Mouse (Mus musculus): ENCODE measurements around the gene Atp2c2.

Atp2c2 gene

DNA sequence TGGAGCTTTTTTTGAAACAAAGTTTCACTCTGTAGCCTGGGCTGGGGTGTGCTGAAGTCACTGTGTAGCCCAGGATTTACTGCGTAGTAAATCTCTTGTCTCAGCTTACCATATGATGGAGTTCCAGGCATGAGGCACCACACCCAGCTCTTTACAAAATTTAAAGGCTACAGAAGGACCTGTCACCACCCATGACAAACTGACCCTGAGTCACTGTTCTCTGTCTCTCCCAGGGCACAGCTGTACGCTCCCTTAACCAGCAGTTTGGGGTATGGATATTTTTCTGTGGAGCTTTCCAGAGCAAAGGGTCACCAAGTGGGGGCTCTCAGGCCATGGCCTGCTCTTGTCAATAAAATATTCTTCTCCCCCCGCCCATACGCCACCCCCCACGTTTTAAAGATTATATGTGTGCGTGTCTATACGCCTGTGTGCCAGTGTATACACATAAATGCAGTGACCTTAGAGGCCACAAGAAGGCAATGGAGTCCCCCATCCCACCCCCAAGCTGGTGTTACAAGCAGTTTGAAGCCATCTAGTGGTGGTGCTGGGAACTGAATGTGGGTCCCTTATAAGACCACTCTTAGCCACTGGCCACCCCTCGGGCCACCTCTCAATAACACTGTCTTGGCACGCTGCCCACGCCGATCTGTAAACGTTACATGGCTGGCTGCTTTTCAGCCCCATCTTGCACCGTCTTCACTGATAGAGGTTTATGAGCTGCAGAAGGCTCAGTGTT, 43.6 kb downstream of the Atp2c2 start:
- peak; percentile 7 for DNase-seq (ENCODE audit: low spot score)

GRCm38 (mm10) chr8:119744604-119745003, 44.8 kb downstream of the Atp2c2 start:
- no peak for DNase-seq (ENCODE audit: low spot score)

- DNase-seq (ENCODE audit: low spot score): no peak
Observed at GRCm38 (mm10) chr8:119755238-119756146, 55.7 kb downstream of the Atp2c2 start.

DNA sequence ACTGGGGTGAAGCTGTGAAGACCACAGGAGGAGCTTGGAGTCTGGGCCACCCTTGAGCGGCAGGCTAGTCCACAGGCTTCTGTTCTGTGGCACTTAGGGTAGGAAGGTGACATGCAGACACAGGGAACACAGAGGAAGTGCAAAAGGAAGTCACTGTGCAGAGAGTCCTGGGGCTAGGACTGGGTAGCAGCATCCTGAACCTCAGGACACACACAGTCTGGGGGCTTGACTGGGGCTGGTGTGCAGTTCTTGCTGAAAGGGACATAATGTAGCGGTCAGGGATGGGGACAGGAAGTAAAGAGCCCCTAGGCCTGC, 56.3 kb downstream of the Atp2c2 start:
- no peak for DNase-seq (ENCODE audit: low spot score)

- DNase-seq (ENCODE audit: low spot score): no peak
Observed at GRCm38 (mm10) chr8:119756538-119756937, 56.7 kb downstream of the Atp2c2 start.

GRCm38 (mm10) chr8:119761692-119762091, 61.9 kb downstream of the Atp2c2 start:
- no peak for DNase-seq (ENCODE audit: low spot score)

DNA sequence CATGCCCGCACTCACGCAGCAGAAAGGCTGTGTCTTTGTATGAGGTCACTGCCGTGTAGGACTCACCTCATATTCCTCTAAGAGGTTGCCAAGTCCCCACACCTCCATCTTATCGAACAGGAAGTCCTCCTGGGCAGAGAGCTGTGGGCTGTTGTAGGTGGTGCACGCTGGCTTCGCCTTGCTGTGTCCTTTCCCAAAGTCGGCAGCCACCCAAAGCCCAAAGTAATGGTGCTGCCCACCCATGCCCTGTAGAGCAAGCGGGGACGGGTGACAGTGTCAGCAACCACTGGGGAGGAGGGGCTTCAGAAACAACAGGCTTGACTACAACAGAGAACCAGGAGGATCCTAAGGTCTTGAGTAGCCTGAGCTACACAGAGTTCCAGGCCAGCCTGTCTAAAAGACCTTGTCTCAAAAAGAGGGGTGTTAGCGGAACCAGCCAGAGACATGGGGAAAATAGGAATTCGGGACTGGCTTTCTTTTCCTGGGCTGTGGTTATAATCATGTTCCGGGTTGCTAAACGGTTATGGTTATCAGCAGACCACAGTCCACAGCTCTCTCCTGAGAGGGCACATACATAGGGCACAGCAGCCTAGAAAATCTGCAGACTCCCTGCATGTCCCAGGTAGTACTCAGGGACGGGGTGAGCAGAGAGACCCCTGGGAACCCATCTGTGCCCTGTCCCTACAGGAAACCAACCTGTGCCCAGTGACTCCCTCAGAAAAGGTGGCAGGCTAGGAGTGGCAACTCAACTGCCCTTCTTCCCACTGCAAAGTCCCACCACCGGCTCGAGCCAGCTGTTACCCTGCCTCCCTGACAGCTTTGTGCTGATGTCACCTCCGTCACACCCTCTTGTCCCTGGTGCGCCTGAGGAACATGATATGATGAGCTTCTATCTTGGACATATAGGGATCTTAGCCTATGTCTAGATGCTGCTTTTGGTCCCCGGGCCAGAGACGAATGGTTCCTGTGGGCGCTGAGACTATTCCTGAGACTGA, 62.7 kb downstream of the Atp2c2 start:
- DNase-seq (ENCODE audit: low spot score): no peak

DNA sequence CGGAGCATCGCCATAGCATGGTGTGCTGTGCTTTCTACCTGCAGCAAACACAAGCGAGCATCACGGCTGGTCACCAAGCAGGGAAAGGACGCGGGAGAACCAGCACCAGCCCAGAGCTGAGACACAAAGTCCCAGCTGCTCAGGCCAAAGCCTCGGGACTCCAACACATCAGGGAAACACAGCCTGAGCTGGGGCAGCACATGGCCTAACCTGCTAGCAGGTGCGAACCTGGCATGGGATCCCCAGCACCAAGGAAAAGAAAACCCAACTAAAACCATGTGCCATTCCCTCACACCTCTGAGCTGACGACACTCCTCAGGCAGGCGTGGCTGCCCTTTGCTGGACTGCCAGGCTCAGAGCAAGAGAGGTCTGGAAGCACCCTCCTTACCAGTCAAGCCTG, 65.5 kb downstream of the Atp2c2 start:
- DNase-seq (ENCODE audit: low spot score): no peak

- DNase-seq (ENCODE audit: low spot score): no peak
Observed at GRCm38 (mm10) chr8:119765761-119766444, 66.1 kb downstream of the Atp2c2 start.

DNA sequence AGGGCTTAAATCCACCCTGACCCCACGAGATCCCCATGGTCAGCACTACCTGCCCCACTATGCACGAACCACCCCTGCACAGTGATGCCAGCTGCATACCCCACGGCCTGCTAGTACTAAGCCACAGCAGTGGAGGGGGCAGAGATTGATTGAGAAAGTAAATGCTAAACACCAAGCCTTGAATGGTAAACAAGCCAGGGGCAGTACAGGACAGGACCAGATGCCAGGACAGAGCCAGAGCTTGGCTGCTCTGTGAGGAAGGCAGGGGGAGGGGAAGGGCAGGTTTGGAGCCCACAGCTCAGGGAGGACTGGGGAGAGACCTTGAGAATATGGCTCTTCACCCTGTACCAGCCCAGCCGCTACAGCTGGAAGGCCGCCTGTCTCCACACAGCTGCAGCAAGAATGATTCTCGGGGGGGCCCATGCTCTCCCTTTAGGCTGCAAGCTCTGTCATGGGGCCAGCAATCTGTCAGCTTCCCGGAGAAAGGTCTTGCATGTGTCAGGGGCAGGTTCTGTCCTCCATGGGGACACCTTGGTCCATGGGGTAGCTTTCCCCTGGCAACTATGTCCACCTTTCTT, 76.9 kb downstream of the Atp2c2 start:
- DNase-seq (ENCODE audit: low spot score): no peak

GRCm38 (mm10) chr8:119777765-119778164, 78.0 kb downstream of the Atp2c2 start:
- no peak for DNase-seq (ENCODE audit: low spot score)

GRCm38 (mm10) chr8:119778263-119778662, 78.5 kb downstream of the Atp2c2 start, which contains the start of gene Tldc1:
Gene Tldc1 (minus strand): TSS chr8:119778416.
- DNase-seq (ENCODE audit: low spot score): peak; percentile 96

- DNase-seq (ENCODE audit: low spot score): peak; percentile 83
Observed at GRCm38 (mm10) chr8:119779013-119779737, 79.4 kb downstream of the Atp2c2 start.

GRCm38 (mm10) chr8:119780402-119781049, 80.7 kb downstream of the Atp2c2 start:
- DNase-seq (ENCODE audit: low spot score): no peak

DNA sequence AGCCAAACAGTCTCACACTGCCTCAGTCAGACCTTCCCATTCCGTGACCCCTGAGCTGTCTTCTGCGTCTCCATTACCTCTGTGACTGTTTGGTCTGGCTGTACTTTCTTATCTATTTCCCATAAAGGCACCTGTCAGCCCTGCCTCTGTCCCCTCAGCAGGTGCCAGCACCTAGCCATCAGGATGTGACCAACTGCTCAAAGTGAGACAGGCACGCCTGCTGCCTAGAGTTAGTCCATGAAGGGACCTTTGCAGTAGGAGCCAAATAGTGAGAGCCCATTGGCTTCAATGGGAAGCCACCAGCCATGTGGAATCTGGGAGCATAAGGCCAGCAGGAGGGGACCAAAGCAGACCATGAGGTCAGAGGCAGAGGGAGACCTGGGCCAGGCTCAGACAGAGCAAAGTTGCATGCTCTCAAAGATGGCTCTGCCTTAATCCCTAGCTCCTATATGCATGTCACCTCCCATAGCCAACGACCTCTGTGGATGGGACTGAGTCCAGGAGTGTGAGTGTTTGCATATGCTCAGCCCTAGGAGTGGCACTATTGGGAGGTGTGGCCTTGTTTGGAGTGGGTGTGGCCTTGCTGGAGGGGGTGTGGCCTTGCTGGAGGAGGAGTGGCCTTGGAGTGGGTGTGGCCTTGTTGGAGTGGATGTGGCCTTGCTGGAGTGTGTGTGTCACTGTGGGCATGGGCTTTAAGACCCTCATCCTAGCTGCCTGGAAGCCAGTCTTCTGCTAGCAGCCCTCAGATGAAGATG, 81.5 kb downstream of the Atp2c2 start:
- DNase-seq (ENCODE audit: low spot score): no peak

DNA sequence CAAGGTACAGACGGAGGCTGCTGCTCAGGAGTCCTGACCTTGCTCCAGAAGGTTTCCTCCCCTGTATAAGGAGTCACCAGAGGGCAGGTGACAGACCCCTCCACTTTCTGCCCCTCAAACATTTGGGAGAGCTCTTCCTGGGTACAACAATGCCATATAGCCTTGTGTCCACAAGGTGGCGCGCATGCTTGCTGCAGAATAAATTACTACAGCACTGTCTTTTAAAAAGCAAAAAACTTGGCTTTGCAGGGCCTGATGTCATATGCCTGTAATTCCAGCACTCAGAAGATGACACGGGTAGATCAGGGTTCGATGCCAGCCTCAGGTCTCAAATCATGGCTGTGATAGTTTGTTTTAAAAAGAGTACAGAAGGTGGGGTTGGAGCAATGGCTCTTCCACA, 82.9 kb downstream of the Atp2c2 start:
- peak; percentile 71 for DNase-seq (ENCODE audit: low spot score)

- DNase-seq (ENCODE audit: low spot score): no peak
Observed at GRCm38 (mm10) chr8:119783579-119783978, 83.8 kb downstream of the Atp2c2 start.

DNA sequence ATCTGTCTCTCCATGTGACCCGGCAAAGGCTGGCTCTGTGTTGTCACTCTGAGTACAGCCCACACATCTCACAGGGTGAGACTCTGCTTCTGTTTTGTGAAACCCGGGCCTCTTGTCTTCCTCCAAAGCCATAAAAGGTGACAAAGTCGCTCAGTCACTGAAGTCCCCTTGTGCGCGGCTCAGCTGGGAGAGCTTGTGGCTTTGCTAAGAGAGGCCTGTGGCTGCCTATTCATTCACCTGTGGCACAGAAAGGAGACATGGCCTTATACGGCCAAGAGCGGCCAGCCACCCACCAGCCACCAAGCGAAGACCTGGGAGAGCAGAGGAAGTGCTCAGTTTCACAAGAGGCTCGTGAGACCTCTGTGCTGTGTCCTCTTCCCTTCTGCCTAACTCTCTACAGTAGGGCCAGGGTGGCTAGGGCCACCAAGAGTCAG, 84.3 kb downstream of the Atp2c2 start:
- no peak for DNase-seq (ENCODE audit: low spot score)

DNA sequence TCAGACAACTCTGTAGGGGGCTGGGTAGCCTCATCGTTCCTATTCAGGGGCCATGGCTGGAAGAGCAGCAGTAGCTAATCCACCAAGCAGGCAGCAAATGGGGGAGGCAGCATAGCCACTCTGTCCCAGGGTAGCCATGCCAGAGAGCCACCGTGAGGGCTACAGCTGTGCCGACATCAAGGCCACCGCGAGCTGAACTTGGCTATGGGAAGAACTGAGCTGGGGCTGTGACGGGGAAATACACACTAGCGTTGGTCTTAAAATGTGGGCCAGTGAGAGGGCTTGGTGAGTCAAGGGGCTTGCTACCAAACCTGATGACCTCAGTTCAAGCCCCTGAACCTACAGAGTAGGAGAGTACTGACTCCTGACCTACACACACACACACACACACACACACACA, 84.9 kb downstream of the Atp2c2 start:
- no peak for DNase-seq (ENCODE audit: low spot score)

Measured in adipocyte (in vitro differentiated cells).